Mouse (Mus musculus) layer of hippocampus, postnatal 36 days (tissue): Measurements from ENCODE around the gene Aaed1. TPM values are rescaled to one million over a fixed set of nuclear protein-coding genes. Genes with fewer than 3 reads are reported as not detected.
"Not testable (repeated sequence)": the region's sequence is repeated elsewhere in the genome, so short reads cannot be mapped to it uniquely, and the experiment has no call there.

Experiments used
- DNase-seq, 2 experiments: peaks; one replicate each; pipeline ENCODE4 v3.0.0; 2022
- total RNA-seq, 2 experiments: library from RNA; stranded (reverse); gene quantifications; 2 replicates each; pipeline ENCODE4 v1.2.3; 2021

Aaed1 gene
- total RNA-seq, 2 experiments from 2014 or later = 16.6 to 19.7 TPM

DNA sequence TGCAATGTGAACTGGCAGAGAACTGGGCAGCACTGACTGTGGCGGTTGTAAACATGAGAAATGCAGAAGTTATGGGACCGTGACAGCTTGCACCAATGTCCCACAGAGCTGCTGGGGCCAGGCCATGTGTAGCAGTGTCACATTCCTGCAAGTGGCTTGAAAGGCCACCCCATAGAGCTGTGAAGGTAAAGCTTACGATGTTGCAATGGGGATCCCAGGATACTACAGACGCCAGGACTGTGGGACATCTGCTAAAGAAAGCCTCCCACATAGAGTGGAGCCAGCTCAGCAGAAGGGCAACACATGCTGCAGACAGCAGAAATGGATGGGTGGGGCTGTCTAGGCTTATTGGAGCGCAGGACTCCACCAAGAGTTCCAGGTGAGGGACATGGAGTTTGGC lies 5.0 kb downstream of the Aaed1 start:
- peak in 1 of 2 experiments; percentile 41 for DNase-seq

DNA sequence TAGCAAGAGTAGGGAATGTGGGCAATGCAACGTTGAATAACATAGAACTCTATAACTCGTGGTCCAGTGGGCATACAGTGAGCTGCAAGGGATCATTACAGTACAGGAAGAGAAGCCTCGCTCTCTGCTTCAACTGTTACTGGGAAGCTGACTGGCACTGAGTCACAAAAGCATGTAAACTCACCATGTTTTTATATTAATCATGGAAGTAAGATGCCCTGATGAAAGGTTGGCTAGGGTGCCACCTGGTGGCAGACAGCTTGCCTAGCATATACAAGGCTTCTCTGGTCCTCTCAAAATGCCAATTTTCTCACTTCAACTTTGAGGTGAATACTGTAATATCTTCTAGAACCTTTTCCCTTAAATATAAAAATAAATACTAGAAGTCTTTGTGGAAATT lies 6.4 kb downstream of the Aaed1 start:
- DNase-seq = no peak

DNA sequence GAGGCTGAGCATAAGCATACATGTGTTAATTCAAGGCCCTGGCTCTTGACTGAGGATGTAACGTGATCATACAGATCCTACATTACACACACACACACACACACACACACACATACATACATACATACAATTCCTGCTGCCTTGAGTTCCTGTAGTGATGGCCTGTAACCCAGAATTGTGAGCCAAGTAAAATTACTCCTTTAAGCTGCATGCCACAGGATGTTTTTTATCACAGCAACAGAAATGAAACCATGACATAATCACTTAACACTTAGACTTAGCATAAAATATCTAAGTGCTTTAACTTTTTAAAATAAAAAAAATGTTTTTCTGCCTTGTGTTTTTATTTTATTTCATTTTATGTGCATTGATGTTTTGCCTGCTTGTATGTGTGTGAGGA lies 13.4 kb downstream of the Aaed1 start:
- no peak for DNase-seq

DNA sequence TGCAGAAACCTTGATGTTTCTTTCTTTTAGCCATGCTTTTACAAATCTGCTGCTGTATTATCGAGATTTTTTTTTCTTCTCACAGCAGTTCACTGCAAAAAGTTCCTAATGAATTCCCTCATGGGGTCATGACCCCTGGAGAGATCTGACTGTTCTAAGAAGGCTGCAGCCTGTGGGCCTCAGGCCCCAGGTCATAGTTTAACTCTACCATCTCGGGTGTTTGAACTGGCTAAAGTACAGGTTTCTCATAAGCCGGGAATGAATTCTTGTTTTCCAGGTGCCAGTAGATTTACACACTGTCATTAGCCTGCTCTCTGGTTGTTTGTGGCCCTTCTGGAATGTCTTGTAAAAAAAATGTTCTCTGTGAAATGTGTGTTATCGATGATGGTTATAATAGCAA lies 25.7 kb downstream of the Aaed1 start:
- no peak for DNase-seq

DNA sequence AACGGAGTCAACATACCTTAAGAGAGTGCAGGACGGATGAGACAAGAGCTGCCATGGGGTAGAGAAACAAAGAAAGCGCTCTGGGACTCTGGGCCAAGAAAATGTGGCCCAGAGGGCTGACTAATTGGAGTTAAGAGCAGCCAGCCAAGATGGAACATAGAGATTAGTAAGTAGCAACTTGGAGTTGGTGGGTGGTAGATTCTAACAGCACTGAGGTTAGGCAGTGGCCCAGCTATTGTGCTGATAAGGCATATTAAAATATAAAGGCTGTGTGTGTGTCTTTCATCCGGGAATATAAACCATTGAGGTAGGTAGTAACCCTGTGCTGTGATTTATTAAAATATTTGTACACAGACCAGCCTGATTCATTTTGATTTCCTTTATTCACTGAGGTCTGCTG lies 26.2 kb downstream of the Aaed1 start:
- no peak for DNase-seq

DNA sequence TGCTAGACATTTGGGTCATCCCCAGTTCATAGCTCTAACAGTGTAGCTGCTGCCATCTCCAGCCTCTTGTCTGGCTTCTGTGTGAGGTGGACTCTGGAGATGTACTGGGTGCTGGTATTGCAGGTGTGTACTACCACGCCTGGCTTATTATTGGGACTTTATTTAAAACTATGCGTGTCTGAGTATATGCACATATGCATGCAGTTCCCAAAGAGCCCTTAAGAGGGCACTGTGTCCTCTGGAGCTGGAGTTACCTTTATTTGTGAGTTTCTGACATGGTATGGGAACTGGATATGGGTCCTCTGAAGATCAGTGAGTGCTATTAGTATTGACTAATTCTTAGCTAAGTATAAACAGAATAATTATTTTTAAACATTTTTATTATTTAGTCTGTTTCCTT lies 27.8 kb downstream of the Aaed1 start:
- DNase-seq = no peak

DNA sequence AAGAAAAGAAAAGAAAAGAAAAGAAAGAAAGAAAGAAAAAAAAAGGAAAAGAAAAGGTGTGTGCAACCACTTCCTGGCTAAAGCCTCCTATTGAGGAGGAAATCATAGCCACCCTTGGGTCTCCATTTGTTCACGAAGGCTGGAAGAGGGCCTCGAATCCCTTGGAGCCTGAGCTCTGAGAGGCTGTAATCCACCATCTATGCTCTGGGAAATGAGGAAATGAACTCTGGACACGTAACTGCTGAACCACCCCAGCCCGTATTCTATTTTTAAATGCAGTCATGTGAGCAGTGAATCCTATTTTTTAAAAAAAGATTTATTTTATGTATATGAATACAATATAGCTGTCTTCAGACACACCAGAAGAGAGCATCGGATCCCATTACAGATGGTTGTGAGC lies 31.6 kb downstream of the Aaed1 start:
- DNase-seq = no peak

DNA sequence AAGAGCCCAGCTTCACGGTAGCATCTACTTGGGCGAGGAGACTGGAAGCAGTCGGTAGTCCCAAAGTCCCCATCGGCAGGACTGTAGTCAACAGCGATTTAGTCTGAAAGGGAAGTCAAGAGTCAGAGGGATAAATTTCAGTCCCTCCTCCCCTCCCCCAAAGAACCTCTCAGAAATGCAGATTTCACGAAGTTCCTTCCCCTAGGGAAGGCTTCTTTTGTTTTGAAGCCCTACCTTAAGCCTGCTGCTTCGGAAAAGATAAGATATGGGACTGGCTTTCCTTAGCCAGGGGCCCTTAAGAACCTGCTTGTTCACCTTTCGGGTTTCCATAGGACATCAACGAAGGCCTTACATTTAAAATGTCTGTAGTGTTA lies 36.8 kb downstream of the Aaed1 start:
- DNase-seq = no peak

DNA sequence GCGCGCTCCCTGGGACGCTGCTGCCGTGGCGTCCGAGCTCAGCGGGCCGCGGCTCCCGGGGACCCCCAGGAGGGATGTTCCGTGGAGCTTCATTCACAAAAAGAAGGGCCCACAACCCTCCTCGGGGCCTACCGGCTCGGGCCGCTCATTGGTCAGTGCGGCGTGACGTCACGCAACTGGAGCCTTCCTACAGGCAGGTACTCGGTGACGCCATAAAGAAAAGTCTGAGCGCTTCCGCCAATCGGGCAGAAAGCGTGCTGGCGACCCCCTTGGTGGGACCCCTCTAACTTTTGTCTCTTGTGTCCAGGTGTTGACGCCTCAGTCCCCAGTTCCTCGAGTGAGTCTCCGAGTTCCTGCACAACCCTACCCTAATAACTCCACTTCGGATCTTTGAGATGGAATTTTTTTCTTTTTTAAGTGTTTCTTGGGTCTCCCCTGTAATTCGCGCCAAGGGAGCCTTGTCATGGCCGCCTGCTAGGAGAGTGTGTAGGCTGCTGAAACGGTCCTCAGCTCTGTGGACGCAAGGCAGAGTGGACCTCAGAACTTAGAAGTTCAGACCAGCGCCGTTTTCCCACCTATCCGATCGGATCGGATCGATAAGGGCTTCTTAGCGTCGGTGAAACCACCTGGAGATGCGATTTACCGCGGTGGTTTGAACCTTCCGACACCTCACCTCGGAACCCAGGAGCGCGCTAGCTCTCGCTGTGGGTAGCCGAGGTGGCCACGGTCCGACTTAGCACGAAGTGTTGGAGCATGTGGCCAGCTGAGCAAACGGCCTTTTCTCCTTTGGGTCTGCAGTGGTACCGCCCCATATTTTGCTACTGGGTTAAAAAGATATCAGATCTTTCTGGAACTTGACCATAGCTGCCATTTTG lies 37.4 kb downstream of the Aaed1 start, which contains the start of gene Cdc14b:
Gene Cdc14b (minus strand): TSS at position 412 of the 875 bp plus-strand sequence.
- peak; percentile 56 to 61 for DNase-seq

DNA sequence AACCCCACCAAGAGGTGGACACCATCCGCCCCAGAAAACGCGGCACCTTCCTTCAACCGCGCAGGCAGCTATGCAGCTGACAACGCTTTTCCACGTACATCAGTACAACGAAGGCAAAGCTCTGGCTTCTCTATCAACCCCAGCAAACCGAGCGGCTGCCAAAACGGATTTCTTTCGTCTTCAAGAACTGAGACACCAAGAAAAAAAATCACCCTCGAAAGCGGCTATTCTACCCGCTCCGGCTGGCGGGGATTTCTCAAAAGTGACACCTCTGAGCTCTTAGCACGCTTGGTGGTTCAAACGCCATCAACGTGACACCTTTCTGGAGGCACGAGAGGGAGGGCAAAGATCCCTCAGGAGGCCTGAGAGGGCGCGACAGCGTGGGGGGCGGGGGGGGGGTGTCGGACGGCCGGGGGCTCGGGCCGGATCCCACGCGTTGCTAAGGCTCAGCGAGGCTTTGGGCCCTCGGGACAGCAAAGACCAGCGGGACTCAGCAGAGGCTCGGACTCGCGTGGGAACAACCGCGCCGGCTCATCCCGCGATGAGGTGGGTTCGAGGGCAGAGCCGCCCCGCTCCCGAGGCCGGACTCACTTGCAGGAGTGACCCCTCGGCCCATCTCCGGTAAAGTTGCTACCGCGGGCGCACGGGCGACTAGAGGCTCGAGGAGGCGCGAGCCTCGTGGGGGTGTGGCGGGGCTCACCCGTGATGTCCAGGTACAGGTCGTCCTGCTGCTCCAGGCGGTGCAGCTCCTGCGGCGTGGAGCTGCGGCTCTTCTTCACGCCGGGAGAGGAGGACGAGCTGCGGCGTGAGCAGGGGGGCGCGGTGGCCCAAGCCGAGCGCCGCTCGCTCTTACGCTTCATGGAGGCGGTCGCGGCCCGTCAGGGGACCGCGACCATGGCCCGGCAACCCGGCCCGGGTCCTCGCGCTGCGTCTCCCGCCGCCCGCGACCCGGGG lies 38.3 kb downstream of the Aaed1 start:
- peak in 1 of 2 experiments; percentile 5 for DNase-seq

DNA sequence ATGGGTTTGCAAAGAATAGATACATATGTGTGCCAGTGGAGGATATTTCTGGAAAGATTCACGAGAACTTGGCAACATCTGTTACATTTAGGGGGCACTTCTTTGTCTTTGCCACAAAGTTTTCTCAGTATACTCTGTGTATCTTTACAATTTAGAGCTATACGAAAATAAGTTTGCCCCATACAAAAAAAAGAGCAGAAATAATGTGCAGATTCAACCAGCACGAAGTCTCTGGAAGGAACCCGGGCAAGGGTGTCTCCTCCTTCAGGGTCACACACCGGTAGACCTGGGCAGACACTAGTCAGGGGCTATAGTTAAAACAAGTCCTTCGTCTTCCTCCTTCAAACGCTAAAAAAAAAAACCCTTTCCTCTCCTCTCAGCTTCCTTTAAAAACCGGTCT lies 39.2 kb downstream of the Aaed1 start:
- no peak for DNase-seq

DNA sequence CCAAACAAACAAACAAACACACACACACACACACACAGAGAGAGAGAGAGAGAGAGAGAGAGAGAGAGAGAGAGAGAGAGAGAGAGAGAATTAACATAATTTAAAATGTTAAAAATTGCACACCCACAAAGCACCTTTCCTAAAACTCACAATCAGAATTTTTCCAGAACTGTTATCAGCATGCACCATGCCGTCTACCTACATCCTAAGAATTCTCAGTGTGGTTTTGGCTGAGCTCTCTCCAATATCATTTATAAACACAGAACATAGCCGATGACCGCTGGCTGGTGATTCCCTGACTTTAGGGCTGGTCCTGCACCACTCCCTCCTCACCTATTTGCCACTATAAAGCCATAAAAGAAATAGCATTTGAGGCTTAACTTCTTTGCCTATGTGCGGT lies 44.1 kb downstream of the Aaed1 start:
- no peak for DNase-seq

DNA sequence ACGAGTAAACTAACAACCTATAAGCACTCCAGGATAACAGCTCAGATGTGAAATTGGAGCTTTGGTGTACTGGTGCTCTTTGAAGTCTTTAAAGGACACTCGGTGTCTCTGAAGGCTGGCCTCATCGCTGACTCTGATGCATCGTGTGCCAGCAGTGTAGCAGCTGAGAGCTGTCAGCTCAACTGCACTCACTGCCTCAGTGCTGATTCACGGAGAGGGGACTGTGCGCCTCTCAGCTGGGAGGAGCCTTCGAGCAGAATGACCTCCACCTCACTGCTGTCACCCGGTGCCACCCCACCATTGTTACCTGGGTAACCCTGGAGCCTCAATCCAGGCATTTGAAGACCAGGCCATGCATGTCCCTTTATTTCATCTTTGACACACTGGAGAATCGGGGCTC lies 45.4 kb downstream of the Aaed1 start:
- no peak for DNase-seq

DNA sequence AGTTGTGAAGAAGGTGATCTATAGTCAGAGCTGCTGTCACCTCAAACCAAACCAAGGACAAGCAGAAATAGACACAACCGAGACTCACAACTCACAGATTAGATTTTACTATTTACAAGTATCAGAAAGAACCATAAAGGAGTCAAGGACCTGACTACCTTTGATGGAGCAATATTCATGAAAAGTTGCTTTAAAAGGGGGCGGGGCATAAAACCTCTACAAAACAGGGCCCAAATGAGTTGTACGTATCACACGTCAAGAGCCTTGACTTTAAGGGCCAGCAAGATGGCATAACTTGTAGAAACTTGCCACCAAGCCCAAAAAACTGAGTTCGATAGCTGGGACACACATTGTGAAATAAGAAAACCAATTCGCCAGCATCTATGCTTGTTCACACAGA lies 47.9 kb downstream of the Aaed1 start:
- DNase-seq = no peak

DNA sequence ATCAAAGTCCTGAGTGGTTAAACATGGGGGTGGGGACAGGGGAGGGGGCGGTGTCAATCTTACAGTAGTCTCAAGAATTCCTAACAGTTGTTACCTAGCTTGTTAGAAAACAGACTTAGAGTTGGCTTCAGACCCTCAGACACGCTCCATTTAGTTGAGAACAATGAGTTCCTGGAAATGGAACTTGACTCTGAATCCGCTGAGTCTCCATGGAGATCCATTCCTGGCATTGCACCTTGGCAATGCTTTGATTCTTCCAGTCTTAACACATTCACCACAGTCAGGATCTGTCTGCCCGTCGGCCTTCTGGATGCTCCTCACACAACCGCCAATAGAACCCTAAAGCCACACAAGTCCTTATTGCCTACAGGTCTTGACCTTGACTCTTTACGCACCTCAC lies 52.6 kb downstream of the Aaed1 start:
- DNase-seq = peak in 1 of 2 experiments; percentile 33

DNA sequence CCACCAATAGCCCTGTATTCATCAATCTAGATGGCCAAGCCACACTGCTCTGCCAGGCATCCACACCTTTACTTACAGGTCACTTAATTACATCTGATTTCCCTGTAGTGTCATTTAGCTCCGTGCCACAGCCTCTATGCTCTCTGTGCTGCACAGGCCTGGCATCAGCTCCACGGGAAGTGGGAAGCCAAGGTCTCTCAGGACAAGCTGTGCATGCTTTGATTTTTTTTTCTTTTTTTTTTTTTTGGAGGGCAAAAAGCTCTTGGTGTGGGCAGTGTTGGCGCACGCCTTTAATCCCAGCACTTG lies 54.0 kb downstream of the Aaed1 start:
- no peak for DNase-seq

DNA sequence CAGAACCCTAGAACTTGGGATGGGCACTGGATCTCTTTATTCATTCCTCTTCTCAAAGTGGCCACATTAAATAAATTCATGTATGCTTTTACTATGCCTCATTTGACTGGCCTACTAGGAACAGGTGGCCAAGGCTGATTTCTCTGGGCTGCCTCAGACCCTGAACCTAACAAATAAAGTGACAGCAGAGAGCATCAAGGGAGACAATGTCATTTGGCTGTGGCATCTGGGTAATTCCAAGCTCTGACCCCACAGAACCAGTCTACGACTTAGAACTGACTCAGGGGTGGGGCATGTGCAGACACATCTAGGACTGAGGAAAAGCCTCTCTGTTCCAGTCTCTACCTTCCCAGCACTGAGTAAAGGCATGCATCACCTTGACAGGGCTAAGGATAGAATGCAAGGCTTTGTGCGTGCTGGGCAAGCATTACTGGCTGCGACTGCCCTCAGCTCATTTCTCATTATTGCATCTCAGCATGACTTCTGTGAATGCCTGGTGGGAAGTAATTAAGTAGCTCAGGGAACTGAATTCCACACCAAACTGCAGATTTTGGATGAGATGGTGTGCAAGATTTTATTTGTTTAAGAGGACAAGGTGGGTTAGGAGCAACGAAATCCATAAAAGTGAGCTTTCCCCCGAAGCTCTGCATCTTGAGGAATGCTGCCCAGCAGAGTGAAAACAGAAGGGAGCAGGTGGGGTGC lies 54.5 kb downstream of the Aaed1 start:
- DNase-seq = no peak

DNA sequence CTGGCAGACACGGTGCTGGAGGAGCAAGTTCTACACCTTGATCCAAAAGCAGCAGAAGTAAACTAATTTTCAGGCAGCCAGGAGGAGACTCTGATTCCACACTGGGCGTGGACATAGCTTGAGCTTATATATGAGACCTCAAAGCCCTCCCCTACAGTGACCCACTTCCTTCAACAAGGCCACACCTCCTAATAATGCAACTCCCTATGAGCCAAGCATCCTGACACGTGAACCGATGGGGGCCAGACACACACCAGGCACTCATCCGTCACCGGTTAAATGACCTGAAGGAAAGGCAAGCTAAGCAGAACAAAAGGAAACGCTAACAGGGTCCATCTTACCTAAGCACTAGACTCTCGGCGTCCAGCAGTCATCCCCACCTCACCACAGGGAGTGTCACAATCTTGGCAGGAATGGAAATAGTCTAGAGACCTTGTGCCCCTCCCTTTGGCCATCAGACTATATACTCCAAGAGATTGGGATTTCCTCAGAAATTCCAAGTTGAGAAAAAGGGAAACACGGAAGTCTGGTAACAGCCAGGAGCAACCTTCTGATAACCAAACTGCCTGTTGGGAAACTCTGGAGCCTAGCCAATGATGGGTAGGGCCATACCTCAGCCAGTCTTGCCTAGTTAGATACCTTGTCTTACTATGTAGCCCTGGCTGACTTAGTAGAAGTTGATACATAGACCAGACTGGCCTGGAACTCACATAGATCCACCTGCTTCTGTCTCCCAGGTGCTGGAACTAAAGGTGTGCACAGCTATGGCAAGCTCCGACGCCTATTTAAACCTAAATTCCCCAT lies 55.3 kb downstream of the Aaed1 start:
- DNase-seq = no peak

DNA sequence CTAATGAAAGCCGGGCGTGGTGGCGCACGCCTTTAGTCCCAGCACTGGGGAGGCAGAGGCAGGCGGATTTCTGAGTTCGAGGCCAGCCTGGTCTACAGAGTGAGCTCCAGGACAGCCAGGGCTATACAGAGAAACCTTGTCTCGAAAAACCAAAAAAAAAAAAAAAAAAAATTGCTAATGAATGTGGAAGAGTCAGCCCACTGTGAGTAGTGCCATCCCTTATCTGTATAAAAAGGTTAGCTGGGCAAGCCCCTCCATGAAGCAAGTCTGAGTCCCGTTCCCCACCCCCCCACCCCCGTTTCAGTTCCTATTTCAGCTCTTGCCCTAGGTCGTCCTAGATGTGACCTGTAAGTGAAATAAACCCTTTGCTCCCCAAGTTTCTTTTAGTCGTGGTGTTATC lies 58.3 kb downstream of the Aaed1 start:
- not testable (repeated sequence) for DNase-seq

DNA sequence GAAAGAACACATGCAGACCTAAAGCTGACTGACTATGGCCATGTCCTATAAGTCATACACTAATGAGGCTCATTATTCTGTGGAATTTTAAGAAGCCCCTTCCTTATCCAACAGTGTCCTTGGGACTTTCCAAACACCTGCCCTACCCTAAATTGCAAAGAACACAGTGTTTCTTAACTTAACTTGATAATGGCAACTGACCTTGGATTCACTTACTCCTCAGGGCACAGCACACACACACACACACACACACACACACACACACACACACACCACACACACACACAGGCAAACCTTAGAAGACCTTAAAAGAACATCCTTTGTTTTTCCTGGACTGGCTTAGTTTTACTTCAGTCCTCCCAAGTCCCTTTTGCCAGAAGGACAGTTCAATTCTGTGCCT lies 58.8 kb downstream of the Aaed1 start:
- no peak for DNase-seq

DNA sequence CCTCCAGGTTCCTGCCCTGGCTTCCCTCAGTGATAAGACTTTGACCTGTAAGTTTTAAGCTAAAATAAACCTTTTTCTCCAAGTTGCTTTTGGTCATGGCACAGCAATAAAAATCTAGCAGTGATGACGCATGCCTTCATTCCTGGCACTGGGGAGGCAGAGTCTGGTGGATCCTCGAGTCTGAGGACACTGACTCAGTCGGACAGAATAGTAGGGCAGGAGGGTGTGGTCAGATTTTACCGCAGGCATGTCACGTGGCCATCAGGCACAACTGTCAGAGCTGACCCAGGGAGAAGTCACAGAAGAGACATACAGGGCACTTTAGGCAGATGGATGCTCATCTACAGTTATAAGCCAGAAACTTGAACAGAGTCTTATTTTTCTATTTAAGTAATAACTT lies 60.4 kb downstream of the Aaed1 start:
- no peak for DNase-seq

DNA sequence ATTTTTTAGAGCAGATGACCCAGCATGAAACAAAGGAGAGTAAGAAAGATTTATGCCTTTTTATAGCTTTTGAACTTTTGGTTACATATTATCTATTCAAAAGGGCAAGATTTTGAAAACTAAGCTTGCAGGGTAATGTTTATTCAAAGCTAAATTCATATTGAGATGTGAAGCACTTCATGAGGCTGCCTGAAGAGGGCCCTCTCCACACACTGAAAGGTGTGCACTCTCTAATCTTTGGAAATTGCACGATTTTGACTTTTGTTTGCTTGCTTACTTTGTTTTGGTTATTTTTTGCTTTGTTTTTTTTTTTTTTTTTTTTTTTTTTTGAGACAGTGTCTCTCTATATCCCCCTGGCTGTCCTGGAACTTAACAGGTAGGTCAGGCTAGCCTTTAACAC lies 62.1 kb downstream of the Aaed1 start:
- DNase-seq = no peak
